Mouse (Mus musculus) hematopoietic multipotent progenitor cell, adult 10-12 weeks (in vitro differentiated cells): ENCODE measurements around the gene Tmem179b. TPM values are rescaled to one million over a fixed set of nuclear protein-coding genes. Genes with fewer than 3 reads are reported as not detected.

ENCODE experiments used
- polyA plus RNA-seq: library from polyadenylated mRNA; stranded (reverse); fragments of >175 nt; gene quantifications from 2 replicates; pipeline ENCODE4 v1.2.3, GENCODE M21; 2012; ENCODE audit warnings: low replicate concordance

The Tmem179b gene
- 27.4 and 93.5 TPM in 2 replicates for polyA plus RNA-seq

GRCm38 (mm10) chr19:8774086-8774835 lies at the start of gene Tmem179b:
Gene Tmem179b (minus strand): TSS chr19:8774467.

GRCm38 (mm10) chr19:8819596-8820423 lies 45.5 kb upstream of the Tmem179b start, which contains the start of gene Hnrnpul2:
Gene Hnrnpul2 (plus strand): TSS chr19:8820010.

GRCm38 (mm10) chr19:8818801-8819595 lies 44.7 kb upstream of the Tmem179b start, which contains the start of gene Ttc9c:
Gene Ttc9c (minus strand): TSS chr19:8819333.

GRCm38 (mm10) chr19:8802130-8802821 lies 28.0 kb upstream of the Tmem179b start, which contains the start of gene Zbtb3:
Gene Zbtb3 (plus strand): TSS chr19:8802555.

GRCm38 (mm10) chr19:8798264-8798946 lies 24.1 kb upstream of the Tmem179b start, which contains the start of gene Polr2g:
Gene Polr2g (minus strand): TSS chr19:8798577.

GRCm38 (mm10) chr19:8786008-8786781 lies 11.9 kb upstream of the Tmem179b start, which contains the start of gene Taf6l:
Gene Taf6l (minus strand): TSS chr19:8786417.

GRCm38 (mm10) chr19:8770567-8771270 lies 3.5 kb downstream of the Tmem179b start, which contains the start of gene Tmem223:
Gene Tmem223 (plus strand): TSS chr19:8770996.

GRCm38 (mm10) chr19:8756635-8757387 lies 17.5 kb downstream of the Tmem179b start, which contains the start of gene Nxf1:
Gene Nxf1 (plus strand): TSS chr19:8757073.

GRCm38 (mm10) chr19:8741243-8741869 lies 32.9 kb downstream of the Tmem179b start, which contains the start of gene Stx5a:
Gene Stx5a (plus strand): TSS chr19:8741413.

GRCm38 (mm10) chr19:8740603-8741002 lies 33.7 kb downstream of the Tmem179b start, which contains the start of gene 1700092M07Rik:
Gene 1700092M07Rik (plus strand): TSS chr19:8740718.

GRCm38 (mm10) chr19:8735389-8736159 lies 38.7 kb downstream of the Tmem179b start, which contains the start of gene Wdr74:
Gene Wdr74 (plus strand): TSS chr19:8735827.

GRCm38 (mm10) chr19:8722907-8723573 lies 51.2 kb downstream of the Tmem179b start, which contains the start of gene Slc3a2:
Gene Slc3a2 (minus strand): TSS chr19:8723369.

